Mouse (Mus musculus): ENCODE data around the gene Thop1.
"Not testable (repeated sequence)": the region's sequence is repeated elsewhere in the genome, so short reads cannot be mapped to it uniquely, and the experiment has no call there.

Thop1 gene

GRCm38 (mm10) chr10:81057406-81058130 lies 12.3 kb upstream of the Thop1 start:
- no peak for DNase-seq (ENCODE audit: low spot score)

- no peak for DNase-seq (ENCODE audit: low spot score)
These were observed 10.9 kb upstream of the Thop1 start for GRCm38 (mm10) chr10:81058896-81059295.

- DNase-seq (ENCODE audit: low spot score) = peak; percentile 99
These were observed 10.0 kb upstream of the Thop1 start, which contains the start of gene Sgta for GRCm38 (mm10) chr10:81059603-81060543. Gene Sgta, minus strand, starts transcription at chr10:81060181.

GRCm38 (mm10) chr10:81062710-81063109 lies 7.1 kb upstream of the Thop1 start:
- no peak for DNase-seq (ENCODE audit: low spot score)

- DNase-seq (ENCODE audit: low spot score) = not testable (repeated sequence)
These were observed 5.3 kb upstream of the Thop1 start for GRCm38 (mm10) chr10:81064519-81064918.

GRCm38 (mm10) chr10:81068706-81069105 lies 1.1 kb upstream of the Thop1 start:
- no peak for DNase-seq (ENCODE audit: low spot score)

GRCm38 (mm10) chr10:81072290-81072689 lies 2.5 kb downstream of the Thop1 start:
- no peak for DNase-seq (ENCODE audit: low spot score)

GRCm38 (mm10) chr10:81073464-81073863 lies 3.6 kb downstream of the Thop1 start:
- DNase-seq (ENCODE audit: low spot score) = no peak

- DNase-seq (ENCODE audit: low spot score) = no peak
These were observed 5.9 kb downstream of the Thop1 start for GRCm38 (mm10) chr10:81075734-81076133.

GRCm38 (mm10) chr10:81076356-81076755 lies 6.5 kb downstream of the Thop1 start:
- DNase-seq (ENCODE audit: low spot score) = no peak

GRCm38 (mm10) chr10:81077916-81078315 lies 8.1 kb downstream of the Thop1 start:
- DNase-seq (ENCODE audit: low spot score) = no peak

GRCm38 (mm10) chr10:81080008-81080655 lies 10.3 kb downstream of the Thop1 start:
- DNase-seq (ENCODE audit: low spot score) = no peak

GRCm38 (mm10) chr10:81082168-81082960 lies 12.5 kb downstream of the Thop1 start:
- no peak for DNase-seq (ENCODE audit: low spot score)

- no peak for DNase-seq (ENCODE audit: low spot score)
These were observed 17.2 kb downstream of the Thop1 start for GRCm38 (mm10) chr10:81087021-81087420.

- no peak for DNase-seq (ENCODE audit: low spot score)
These were observed 19.4 kb downstream of the Thop1 start for GRCm38 (mm10) chr10:81089216-81089615.

GRCm38 (mm10) chr10:81090621-81091020 lies 20.8 kb downstream of the Thop1 start:
- DNase-seq (ENCODE audit: low spot score) = no peak

GRCm38 (mm10) chr10:81092465-81093250 lies 22.8 kb downstream of the Thop1 start:
- DNase-seq (ENCODE audit: low spot score) = peak; percentile 57

GRCm38 (mm10) chr10:81094931-81095678 lies 25.3 kb downstream of the Thop1 start:
- no peak for DNase-seq (ENCODE audit: low spot score)

GRCm38 (mm10) chr10:81105565-81106112 lies 35.8 kb downstream of the Thop1 start, which contains the start of gene Map2k2:
Gene Map2k2, plus strand, starts transcription at chr10:81105915.
- peak; percentile 96 for DNase-seq (ENCODE audit: low spot score)

All from ovary, adult 18-20 months (tissue).